Mouse (Mus musculus) activated CD4-positive, CD25-positive, alpha-beta regulatory T cell, adult 9 weeks (primary cell): ENCODE data around the gene Olfr1316. TPM values are rescaled to one million over a fixed set of nuclear protein-coding genes. Genes with fewer than 3 reads are reported as not detected.

ENCODE experiments used
- polyA plus RNA-seq: library from polyadenylated mRNA; unstranded; fragments of 100-300 nt; shearing (Covaris generic); gene quantifications from one replicate; pipeline ENCODE4 v1.2.1, GENCODE M21; 2017

Olfr1316 gene
- not detected for polyA plus RNA-seq

DNA sequence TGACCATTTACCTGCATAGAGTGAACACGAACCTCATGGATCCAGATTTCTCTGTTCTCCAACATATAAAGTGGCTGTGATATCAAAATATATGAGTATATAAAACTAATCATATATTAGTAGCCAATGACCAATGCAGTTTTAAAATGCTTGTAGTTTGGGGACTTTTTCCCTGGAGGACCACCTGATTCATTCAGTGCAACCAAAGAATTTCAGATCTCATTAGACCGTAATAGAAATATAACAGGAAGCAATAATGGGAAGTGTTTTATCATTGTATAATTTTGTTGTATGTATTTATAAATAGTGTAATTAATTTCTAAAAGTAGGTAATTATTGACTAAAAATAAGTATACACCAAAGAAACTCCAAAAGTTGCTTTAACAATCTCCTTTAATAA lies at the start of gene Olfr1316:
TSS of gene Olfr1316 (minus strand) at position 101 of the 400 bp plus-strand sequence.

DNA sequence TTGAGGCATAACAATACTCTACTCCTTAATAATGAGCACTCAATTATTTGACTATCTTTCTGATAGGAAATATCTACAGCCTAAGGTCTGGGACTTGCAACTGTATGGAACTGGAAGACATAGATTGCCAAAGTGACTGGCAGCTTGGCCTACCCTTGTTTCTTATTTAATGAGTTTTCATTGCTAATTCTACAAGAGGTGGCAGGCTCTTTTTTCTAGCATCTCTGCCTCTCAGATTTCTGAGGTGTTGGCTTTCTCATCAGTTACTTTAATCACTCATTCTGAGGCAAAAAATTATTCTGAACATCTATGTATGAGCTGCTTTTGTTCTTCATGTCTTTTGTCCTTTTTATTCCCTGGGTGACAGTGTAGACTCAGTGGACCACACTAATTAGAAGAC lies 19.1 kb upstream of the Olfr1316 start, which contains the start of gene Olfr1318:
TSS of gene Olfr1318 (plus strand) at position 301 of the 400 bp plus-strand sequence.

DNA sequence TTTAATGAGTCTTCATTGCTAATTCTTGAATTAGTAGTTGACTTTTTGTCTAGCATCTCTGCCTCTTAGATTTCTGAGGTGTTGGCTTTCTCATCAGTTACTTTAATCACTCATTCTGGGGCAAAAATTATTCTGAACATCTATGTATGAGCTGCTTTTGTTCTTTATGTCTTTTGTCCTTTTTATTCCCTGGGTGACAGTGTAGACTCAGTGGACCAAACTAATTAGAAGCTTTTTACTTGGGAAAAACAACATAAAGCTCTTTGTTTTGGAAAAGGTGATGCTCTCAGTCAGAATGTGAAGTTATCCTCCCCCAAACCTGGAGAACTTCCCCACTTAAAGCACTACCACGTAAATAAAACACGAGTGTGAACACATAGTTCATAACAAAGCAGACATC lies 5.3 kb upstream of the Olfr1316 start, which contains the start of gene Olfr1317:
TSS of gene Olfr1317 (plus strand) at position 301 of the 400 bp plus-strand sequence.

DNA sequence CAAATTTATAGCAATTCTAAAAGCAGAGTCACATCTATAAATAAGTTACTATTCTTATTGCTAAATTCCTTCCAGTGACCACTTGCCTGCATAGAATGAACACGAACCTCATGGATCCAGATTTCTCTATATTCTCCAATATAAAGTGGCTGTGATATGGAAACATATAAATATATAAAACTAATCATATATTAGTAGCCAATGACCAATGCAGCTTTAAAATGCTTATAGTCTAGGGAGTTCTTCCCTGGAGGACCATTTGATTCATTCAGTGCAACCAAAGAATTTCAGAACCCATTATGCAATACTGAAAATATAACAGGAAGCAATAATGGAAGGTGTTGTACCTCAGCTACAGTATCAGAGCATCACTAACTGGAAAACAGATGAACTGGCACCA lies 19.4 kb downstream of the Olfr1316 start, which contains the start of gene Olfr1315-ps1:
TSS of gene Olfr1315-ps1 (minus strand) at position 101 of the 400 bp plus-strand sequence.

DNA sequence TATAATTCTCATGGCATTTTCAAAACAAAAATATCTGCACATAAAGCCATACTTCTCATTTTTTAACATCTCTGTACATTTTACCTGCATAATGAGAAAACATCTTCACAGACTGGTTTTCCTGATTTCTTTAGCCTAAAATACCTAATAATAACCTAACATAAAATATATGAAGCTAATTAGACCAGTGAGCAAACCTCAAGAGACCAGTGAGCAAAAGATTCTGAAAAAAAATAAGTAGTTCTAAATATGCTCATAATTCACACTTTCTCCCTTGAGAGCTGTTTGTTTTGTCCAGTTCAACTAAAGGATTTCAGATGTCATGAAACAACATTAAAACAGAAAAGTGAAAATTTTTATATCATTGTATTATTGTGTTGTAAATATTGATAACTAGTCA lies 38.1 kb downstream of the Olfr1316 start, which contains the start of gene Olfr1314:
TSS of gene Olfr1314 (minus strand) at position 101 of the 400 bp plus-strand sequence.

DNA sequence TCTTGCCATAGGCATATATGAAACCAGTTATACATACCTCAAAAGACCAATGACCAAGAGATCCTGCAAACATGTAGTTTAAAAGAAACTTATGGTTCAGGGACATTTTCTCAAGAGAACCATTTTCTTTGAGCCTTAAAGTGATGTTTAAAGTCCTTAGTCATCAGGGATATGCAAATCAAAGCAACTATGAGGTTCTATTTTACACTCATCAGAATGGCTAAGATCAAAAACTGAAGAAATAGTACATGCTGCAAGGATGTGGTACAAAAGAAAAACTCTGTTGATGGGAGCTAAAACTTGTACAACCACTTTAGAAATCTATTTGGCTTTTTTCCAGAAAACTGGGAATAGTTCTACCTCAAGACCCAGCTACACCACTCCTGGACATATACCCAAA lies 57.0 kb downstream of the Olfr1316 start, which contains the start of gene Olfr1313:
TSS of gene Olfr1313 (minus strand) at position 101 of the 400 bp plus-strand sequence.

Other genes with a start within 250 kb of the Olfr1316 start
- not detected for gene Olfr1306, start 218.7 kb downstream of the Olfr1316 start, polyA plus RNA-seq
- 0.07 TPM for gene Olfr1307, start 185.5 kb downstream of the Olfr1316 start, polyA plus RNA-seq
- gene Olfr1308, start 170.0 kb downstream of the Olfr1316 start, polyA plus RNA-seq = not detected
- not detected for gene Olfr1309, start 144.7 kb downstream of the Olfr1316 start, polyA plus RNA-seq
- gene Olfr1310, start 122.3 kb downstream of the Olfr1316 start, polyA plus RNA-seq = not detected
- not detected for gene Olfr1311, start 110.6 kb downstream of the Olfr1316 start, polyA plus RNA-seq
- not detected for gene Olfr1312, start 84.7 kb downstream of the Olfr1316 start, polyA plus RNA-seq
- gene Olfr1313, start 57.1 kb downstream of the Olfr1316 start, polyA plus RNA-seq = not detected
- gene Olfr1314, start 38.2 kb downstream of the Olfr1316 start, polyA plus RNA-seq = not detected
- not detected for gene Olfr1315-ps1, start 19.5 kb downstream of the Olfr1316 start, polyA plus RNA-seq
- not detected for gene Olfr1317, start 5.4 kb upstream of the Olfr1316 start, polyA plus RNA-seq
- not detected for gene Olfr1318, start 19.2 kb upstream of the Olfr1316 start, polyA plus RNA-seq
- gene Lpcat4, start 104.5 kb upstream of the Olfr1316 start, polyA plus RNA-seq = 70.5 TPM
- gene Nutm1, start 124.3 kb upstream of the Olfr1316 start, polyA plus RNA-seq = not detected
- 148 TPM for gene Nop10, start 126.9 kb upstream of the Olfr1316 start, polyA plus RNA-seq
- gene Slc12a6, start 130.8 kb upstream of the Olfr1316 start, polyA plus RNA-seq = 109 TPM
- gene Gm21985, start 131.3 kb upstream of the Olfr1316 start, polyA plus RNA-seq = not detected
- gene Emc4, start 233.1 kb upstream of the Olfr1316 start, polyA plus RNA-seq = 87.5 TPM
- gene Katnbl1, start 244.2 kb upstream of the Olfr1316 start, polyA plus RNA-seq = 21.7 TPM